ENCODE assay signal across 9 mouse cellular contexts in genomic region chr1:131085957-131086739, GRCm38 (mm10). TPM values are rescaled to one million over a fixed set of nuclear protein-coding genes. Genes with fewer than 3 reads are reported as not detected.
DNase-seq lines count a peak whose midpoint lies in the region; ATAC-seq and TF ChIP-seq lines count a peak whose summit lies in the region.
"Had no signal": no experiment of that assay in that cellular context is flagged by ENCODE, and none has a peak within 500 bp of the region (broad histone marks: within the 10 kb centered on the region; RNA-seq: fewer than 3 reads in every experiment).

No protein-coding gene starts in this region.

- 0 out of 4 replicates have a peak overlapping the region, but pooled peaks of 1 of the 2 experiments have one; percentile 25 for H3K27ac ChIP-seq in heart, embryonic 14.5 days (replicated peaks in 1 of 2; ENCODE audit: control insufficient read depth in 1 of 2, insufficient read depth in 1 of 2, low read depth in 2 of 2, low read length in 2 of 2)
- H3K27ac ChIP-seq in bone marrow macrophage, adult 2 months (ENCODE audit: insufficient read depth, low read depth, low read length), result peak overlapping the region; percentile 16
- no peak overlapping the region for H3K27ac ChIP-seq in forebrain, postnatal 0 days (ENCODE audit: low read depth, low read length)
- H3K27ac ChIP-seq in midbrain, embryonic 13.5 days, result peak overlapping the region; percentile 74
- H3K27ac ChIP-seq: embryonic facial prominence, embryonic 13.5 days had no signal

- DNase-seq in heart, adult 8-10 months (ENCODE audit: low spot score), result no peak
- DNase-seq in forebrain, postnatal 0 days, result peak; percentile 47
- DNase-seq in right cerebral cortex, postnatal 25 days, result no peak
- DNase-seq in kidney, postnatal 4 days, result no peak

- no peak for ATAC-seq in heart, embryonic 14.5 days (ENCODE audit: insufficient number of reproducible peaks, insufficient read depth, low FRiP score, low read depth)
- peak; percentile 54; the same call in 1 of the 2 replicates for ATAC-seq in forebrain, postnatal 0 days
- peak; percentile 46 for ATAC-seq in midbrain, embryonic 13.5 days
- ATAC-seq in granulocyte monocyte progenitor cell, adult 5-6 weeks (replicated peaks; ENCODE audit: poor library complexity, severe bottlenecking), result no peak

- TF ChIP-seq CTCF in bone marrow macrophage, adult 2 months (IDR thresholded peaks at IDR 0.05; ENCODE audit: low read depth, low read length), result no peak
- TF ChIP-seq CTCF in forebrain, postnatal 0 days (IDR thresholded peaks at IDR 0.05; ENCODE audit: low read depth), result no peak

- H3K4me1 ChIP-seq in heart, embryonic 14.5 days (ENCODE audit: control insufficient read depth in 2 of 2, insufficient read depth in 2 of 2, low read length in 2 of 2), result peaks cover 75 to 99% of the 10 kb centered on the region in 2 experiments
- peaks cover 85% of the 10 kb centered on the region for H3K4me1 ChIP-seq in bone marrow macrophage, adult 2 months (ENCODE audit: control insufficient read depth, insufficient read depth, low read length)
- peaks cover 21% of the 10 kb centered on the region for H3K4me1 ChIP-seq in forebrain, postnatal 0 days (ENCODE audit: insufficient read depth)
- H3K4me1 ChIP-seq in midbrain, embryonic 13.5 days (replicated peaks), result peaks cover 93% of the 10 kb centered on the region

- 30% methylated on average over 4 of the region's 4 CpGs for WGBS in heart, embryonic 14.5 days
- 7% methylated on average over 4 of the region's 4 CpGs for WGBS in forebrain, postnatal 0 days
- WGBS in midbrain, embryonic 13.5 days, result 0% methylated on average over 3 of the region's 4 CpGs

- no peak overlapping the region for H3K4me3 ChIP-seq in heart, embryonic 14.5 days (ENCODE audit: control insufficient read depth in 1 of 2, insufficient read depth in 1 of 2, low read depth in 1 of 2, low read length in 2 of 2)
- H3K4me3 ChIP-seq in bone marrow macrophage, adult 2 months (ENCODE audit: insufficient read depth, low read length), result no peak overlapping the region
- no peak overlapping the region for H3K4me3 ChIP-seq in forebrain, postnatal 0 days (ENCODE audit: low read depth, low read length)
- no peak overlapping the region for H3K4me3 ChIP-seq in midbrain, embryonic 13.5 days (replicated peaks)
- H3K4me3 ChIP-seq: embryonic facial prominence, embryonic 13.5 days had no signal

- H3K9ac ChIP-seq in heart, embryonic 14.5 days (ENCODE audit: low read length), result peak overlapping the region; percentile 28; the same call in 1 of the 2 replicates
- H3K9ac ChIP-seq in forebrain, postnatal 0 days, result no peak overlapping the region
- no peak overlapping the region for H3K9ac ChIP-seq in midbrain, embryonic 13.5 days (replicated peaks)
- H3K9ac ChIP-seq: embryonic facial prominence, embryonic 13.5 days had no signal

- H3K36me3 ChIP-seq in heart, embryonic 14.5 days (ENCODE audit: control insufficient read depth, insufficient read depth, low read length), result no peaks in the 10 kb centered on the region
- no peaks in the 10 kb centered on the region for H3K36me3 ChIP-seq in forebrain, postnatal 0 days (ENCODE audit: insufficient read depth)
- no peaks in the 10 kb centered on the region for H3K36me3 ChIP-seq in midbrain, embryonic 13.5 days
- H3K36me3 ChIP-seq: embryonic facial prominence, embryonic 13.5 days had no signal

- no peak for TF ChIP-seq POLR2A in bone marrow macrophage, adult 2 months (IDR thresholded peaks at IDR 0.05; ENCODE audit: borderline replicate concordance, low read depth, low read length)

- peak overlapping the region; percentile 28 for H3K4me2 ChIP-seq in heart, embryonic 14.5 days (ENCODE audit: low read length)
- no peak overlapping the region for H3K4me2 ChIP-seq in forebrain, postnatal 0 days (ENCODE audit: low read depth)
- 0 out of 2 replicates have a peak overlapping the region, but pooled peaks have one; percentile 7 for H3K4me2 ChIP-seq in midbrain, embryonic 13.5 days (replicated peaks)
- H3K4me2 ChIP-seq: embryonic facial prominence, embryonic 13.5 days had no signal

- no peaks in the 10 kb centered on the region for H3K27me3 ChIP-seq in heart, embryonic 14.5 days (ENCODE audit: control insufficient read depth, insufficient read depth, low read length)
- no peaks in the 10 kb centered on the region for H3K27me3 ChIP-seq in forebrain, postnatal 0 days (ENCODE audit: insufficient read depth, low read length)
- no peaks in the 10 kb centered on the region for H3K27me3 ChIP-seq in midbrain, embryonic 13.5 days
- H3K27me3 ChIP-seq: embryonic facial prominence, embryonic 13.5 days had no signal

- H3K9me3 ChIP-seq in heart, embryonic 14.5 days (ENCODE audit: control insufficient read depth, low read length), result no peaks in the 10 kb centered on the region
- H3K9me3 ChIP-seq in forebrain, postnatal 0 days (ENCODE audit: low read length), result no peaks in the 10 kb centered on the region
- H3K9me3 ChIP-seq in midbrain, embryonic 13.5 days, result no peaks in the 10 kb centered on the region
- H3K9me3 ChIP-seq: embryonic facial prominence, embryonic 13.5 days had no signal

RNA-seq across cellular contexts. Expression of gene Mapkapk2, which starts 11.5 kb away (rescaled TPM):
- polyA plus RNA-seq in heart, embryonic 14.5 days (2014; fragmentation: Nextera tagmentation; extraction: Ambion mirVana), result 59.9 and 96.1 TPM in 2 replicates
- total RNA-seq in heart, adult 8-10 months (2022), result 100 to 1,000 TPM; 303 to 326 (median 315) TPM
- polyA plus RNA-seq in bone marrow macrophage, adult 2 months (2012; ENCODE audit: insufficient read depth, insufficient read length, missing spikeins), result 265 and 283 TPM in 2 replicates
- 47.9 and 57.3 TPM in 2 replicates for total RNA-seq in forebrain, postnatal 0 days (2014; rRNA removed)
- polyA plus RNA-seq in forebrain, postnatal 0 days (2015; fragmentation: Nextera tagmentation; extraction: Ambion mirVana), result 18.0 and 18.3 TPM in 2 replicates
- 29.0 and 36.3 TPM in 2 replicates for polyA plus RNA-seq in midbrain, embryonic 13.5 days (2015; fragmentation: Nextera tagmentation; extraction: Ambion mirVana)
- total RNA-seq in granulocyte monocyte progenitor cell, adult 5-6 weeks (2014; fragmentation: Nextera tagmentation), result 212 and 254 TPM in 2 replicates
- 209 and 233 TPM in 2 replicates for total RNA-seq in granulocyte monocyte progenitor cell, adult 5-6 weeks (2017)

RNA-seq across cellular contexts. Expression of gene Dyrk3, which starts 52.0 kb away (rescaled TPM):
- polyA plus RNA-seq in heart, embryonic 14.5 days (2014; fragmentation: Nextera tagmentation; extraction: Ambion mirVana), result 1.5 and 1.7 TPM in 2 replicates
- total RNA-seq in heart, adult 8-10 months (2022), result under 1 TPM; 0.25 to 0.71 (median 0.53) TPM
- polyA plus RNA-seq in bone marrow macrophage, adult 2 months (2012; ENCODE audit: insufficient read depth, insufficient read length, missing spikeins), result 0.84 and 1.1 TPM in 2 replicates
- 14.3 and 16.9 TPM in 2 replicates for total RNA-seq in forebrain, postnatal 0 days (2014; rRNA removed)
- 17.7 and 19.1 TPM in 2 replicates for polyA plus RNA-seq in forebrain, postnatal 0 days (2015; fragmentation: Nextera tagmentation; extraction: Ambion mirVana)
- polyA plus RNA-seq in midbrain, embryonic 13.5 days (2015; fragmentation: Nextera tagmentation; extraction: Ambion mirVana), result 18.3 and 19.2 TPM in 2 replicates
- total RNA-seq in granulocyte monocyte progenitor cell, adult 5-6 weeks (2014; fragmentation: Nextera tagmentation), result 6.1 and 6.2 TPM in 2 replicates
- 4.1 and 6.3 TPM in 2 replicates for total RNA-seq in granulocyte monocyte progenitor cell, adult 5-6 weeks (2017)

Comparison
In these comparisons a context has a peak if more than half of its experiments do, and no peak if none do; other contexts are left out.
1. ATAC-seq: peak in forebrain, postnatal 0 days (single experiment) and midbrain, embryonic 13.5 days (single experiment); none in heart, embryonic 14.5 days (single experiment) and granulocyte monocyte progenitor cell, adult 5-6 weeks (single experiment).